Mouse (Mus musculus): ENCODE results near the gene Wdr5.

DNA sequence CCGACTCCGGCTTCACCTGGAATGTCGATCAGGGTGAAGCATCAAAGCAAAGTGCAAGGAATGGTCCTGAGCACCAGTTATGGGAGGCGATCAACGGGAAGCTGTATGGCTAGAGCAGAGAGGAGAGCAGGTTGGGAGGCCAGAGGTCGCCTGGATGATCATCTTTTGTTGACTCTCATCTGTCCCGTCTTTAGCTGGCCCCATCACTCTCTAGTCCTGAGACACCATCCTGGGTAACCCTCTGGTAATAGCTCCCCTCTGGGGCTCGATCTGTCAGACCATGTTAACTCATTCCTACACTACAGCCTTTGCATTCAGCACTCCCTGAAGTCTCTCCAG lies 58.6 kb downstream of the Wdr5 start:
- TF ChIP-seq POLR2A (IDR thresholded peaks at IDR 0.05; ENCODE audit: borderline replicate concordance, low read depth, low read length): no peak
- TF ChIP-seq CTCF (IDR thresholded peaks at IDR 0.05; ENCODE audit: low read depth, low read length): no peak

Measured in bone marrow macrophage, adult 2 months (primary cell).